Mouse (Mus musculus): ENCODE measurements around the gene Sun2. TPM values are rescaled to one million over a fixed set of nuclear protein-coding genes. Genes with fewer than 3 reads are reported as not detected.
A peak's percentile ranks its signal among the peaks of the same experiment; 100 is the strongest.

Sun2 gene
- polyA plus RNA-seq, 1 experiment from 2014 or later = 8.5 TPM

GRCm38 (mm10) chr15:79688268-79688956 is 53.9 kb downstream of the Sun2 start:
- peaks cover 48% of the 10 kb centered on the region for H3K4me1 ChIP-seq (ENCODE audit: control insufficient read depth, insufficient read depth, low read length)
- H3K4me3 ChIP-seq (ENCODE audit: low read depth, low read length) = peak overlapping the region; percentile 91
- peak overlapping the region; percentile 71 for H3K4me2 ChIP-seq (ENCODE audit: low read depth, low read length)
- peak overlapping the region; percentile 94 for H3K27ac ChIP-seq (ENCODE audit: low read depth, low read length)
- H3K9ac ChIP-seq (replicated peaks; ENCODE audit: low read depth, low read length) = peak overlapping the region; percentile 88
- WGBS = 6% methylated on average over 8 of the region's 8 CpGs
- no peaks in the 10 kb centered on the region for H3K36me3 ChIP-seq (ENCODE audit: control insufficient read depth, insufficient read depth, low read length)
- ATAC-seq (ENCODE audit: low read depth) = no peak
- no peaks in the 10 kb centered on the region for H3K9me3 ChIP-seq (ENCODE audit: control insufficient read depth, low read length)
- no peaks in the 10 kb centered on the region for H3K27me3 ChIP-seq (ENCODE audit: control insufficient read depth, insufficient read depth, low read length)

DNA sequence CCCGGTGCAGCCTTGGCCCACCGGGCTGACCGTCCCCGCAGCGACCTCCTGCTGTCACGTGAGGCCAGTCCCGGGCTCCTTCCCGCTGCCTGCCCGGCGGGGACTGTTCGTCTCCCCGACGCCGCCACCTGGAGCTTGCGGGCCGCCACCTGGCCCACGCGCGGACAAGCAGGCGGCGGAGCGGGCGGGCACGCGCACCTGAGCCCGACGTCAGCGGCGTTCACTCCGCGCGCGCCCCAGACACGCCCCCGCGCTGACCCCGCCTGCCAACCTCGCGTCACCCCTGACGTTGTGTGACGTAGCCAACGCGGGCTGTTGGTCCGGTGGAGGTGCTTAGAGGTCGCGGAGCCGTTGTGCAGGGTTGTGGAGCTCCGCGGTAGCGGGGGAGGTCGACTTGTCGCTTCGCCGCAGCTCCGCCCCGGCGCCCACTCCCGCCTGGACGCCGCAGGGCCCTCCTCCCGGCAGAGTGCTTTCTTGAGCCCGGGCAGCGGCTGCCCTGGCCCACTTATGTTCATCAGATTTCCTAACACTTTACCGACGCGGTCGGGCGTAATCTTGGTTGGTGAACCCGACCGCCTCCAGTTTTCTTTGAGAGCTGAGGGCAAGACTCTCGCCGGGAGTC is 54.6 kb downstream of the Sun2 start, which contains the start of gene Josd1:
Gene Josd1, minus strand, starts transcription at position 274 of the 622 bp plus-strand sequence.
- H3K4me2 ChIP-seq (ENCODE audit: low read depth, low read length) = peak within 1 kb of the TSS; percentile 71
- H3K4me1 ChIP-seq (ENCODE audit: control insufficient read depth, insufficient read depth, low read length) = peaks cover 53% of the 10 kb centered on the region
- H3K27ac ChIP-seq (ENCODE audit: low read depth, low read length) = peak within 1 kb of the TSS; percentile 94
- ATAC-seq (ENCODE audit: low read depth) = peak; percentile 48
- under 1% methylated on average over 64 of the region's 72 CpGs for WGBS
- no peaks in the 10 kb centered on the region for H3K9me3 ChIP-seq (ENCODE audit: control insufficient read depth, low read length)
- no peaks in the 10 kb centered on the region for H3K36me3 ChIP-seq (ENCODE audit: control insufficient read depth, insufficient read depth, low read length)
- peak within 1 kb of the TSS; percentile 91 for H3K4me3 ChIP-seq (ENCODE audit: low read depth, low read length)
- peak within 1 kb of the TSS; percentile 88 for H3K9ac ChIP-seq (replicated peaks; ENCODE audit: low read depth, low read length)
- no peaks in the 10 kb centered on the region for H3K27me3 ChIP-seq (ENCODE audit: control insufficient read depth, insufficient read depth, low read length)

DNA sequence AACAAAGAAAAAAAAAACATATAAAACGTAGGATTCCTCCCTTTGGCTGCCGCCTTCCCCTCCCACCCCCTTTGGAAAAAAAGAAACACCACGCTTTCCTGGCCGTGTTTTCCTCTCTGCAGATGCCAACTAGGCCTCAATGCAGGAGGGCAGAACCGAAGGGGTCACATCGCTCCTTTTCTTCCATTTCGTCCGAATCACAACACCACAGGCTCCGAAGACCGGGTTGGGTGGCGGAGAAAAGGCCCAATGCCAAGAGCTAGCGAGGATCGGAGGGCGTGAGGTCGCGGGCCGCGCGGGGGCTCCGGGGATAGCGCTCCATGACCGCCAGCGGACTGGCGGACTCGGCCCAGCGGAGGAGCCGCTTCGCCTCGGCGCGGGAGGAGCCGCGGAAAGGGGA is 55.2 kb downstream of the Sun2 start:
- peaks cover 52% of the 10 kb centered on the region for H3K4me1 ChIP-seq (ENCODE audit: control insufficient read depth, insufficient read depth, low read length)
- peak overlapping the region; percentile 88 for H3K9ac ChIP-seq (replicated peaks; ENCODE audit: low read depth, low read length)
- under 1% methylated on average over 32 of the region's 33 CpGs for WGBS
- H3K4me2 ChIP-seq (ENCODE audit: low read depth, low read length) = peak overlapping the region; percentile 71
- H3K36me3 ChIP-seq (ENCODE audit: control insufficient read depth, insufficient read depth, low read length) = no peaks in the 10 kb centered on the region
- no peaks in the 10 kb centered on the region for H3K9me3 ChIP-seq (ENCODE audit: control insufficient read depth, low read length)
- H3K27me3 ChIP-seq (ENCODE audit: control insufficient read depth, insufficient read depth, low read length) = no peaks in the 10 kb centered on the region
- H3K27ac ChIP-seq (ENCODE audit: low read depth, low read length) = peak overlapping the region; percentile 94
- H3K4me3 ChIP-seq (ENCODE audit: low read depth, low read length) = peak overlapping the region; percentile 91
- no peak for ATAC-seq (ENCODE audit: low read depth)

- 20% methylated on average over 15 of the region's 15 CpGs for WGBS
- H3K27ac ChIP-seq (ENCODE audit: low read depth, low read length) = no peak overlapping the region
- no peaks in the 10 kb centered on the region for H3K36me3 ChIP-seq (ENCODE audit: control insufficient read depth, insufficient read depth, low read length)
- ATAC-seq (ENCODE audit: low read depth) = no peak
- peak overlapping the region; percentile 91 for H3K4me3 ChIP-seq (ENCODE audit: low read depth, low read length)
- peak overlapping the region; percentile 88 for H3K9ac ChIP-seq (replicated peaks; ENCODE audit: low read depth, low read length)
- no peaks in the 10 kb centered on the region for H3K9me3 ChIP-seq (ENCODE audit: control insufficient read depth, low read length)
- peak overlapping the region; percentile 71 for H3K4me2 ChIP-seq (ENCODE audit: low read depth, low read length)
- no peaks in the 10 kb centered on the region for H3K27me3 ChIP-seq (ENCODE audit: control insufficient read depth, insufficient read depth, low read length)
- peaks cover 47% of the 10 kb centered on the region for H3K4me1 ChIP-seq (ENCODE audit: control insufficient read depth, insufficient read depth, low read length)
Measured at GRCm38 (mm10) chr15:79686046-79686869, 56.1 kb downstream of the Sun2 start.

- no peak for ATAC-seq (ENCODE audit: low read depth)
- Histone ChIP-seq H3K9ac (replicated peaks; ENCODE audit: low read depth, low read length) (0 out of 2 replicates have a peak overlapping the region, but pooled peaks have one; percentile 34), H3K36me3 (ENCODE audit: control insufficient read depth, insufficient read depth, low read length) (no peaks in the 10 kb centered on the region), H3K4me2 (ENCODE audit: low read depth, low read length) (peak overlapping the region; percentile 71), H3K4me3 (ENCODE audit: low read depth, low read length) (peak overlapping the region; percentile 91), H3K27ac (ENCODE audit: low read depth, low read length) (no peak overlapping the region), H3K4me1 (ENCODE audit: control insufficient read depth, insufficient read depth, low read length) (peaks cover 47% of the 10 kb centered on the region), H3K27me3 (ENCODE audit: control insufficient read depth, insufficient read depth, low read length) (no peaks in the 10 kb centered on the region), H3K9me3 (ENCODE audit: control insufficient read depth, low read length) (no peaks in the 10 kb centered on the region)
- 46% methylated on average over 6 of the region's 6 CpGs for WGBS
Measured at GRCm38 (mm10) chr15:79685141-79685641, 57.1 kb downstream of the Sun2 start.

- no peak for ATAC-seq (ENCODE audit: low read depth)
- 85% methylated on average over 6 of the region's 6 CpGs for WGBS
- H3K4me2 ChIP-seq (ENCODE audit: low read depth, low read length) = peak overlapping the region; percentile 71
- H3K4me3 ChIP-seq (ENCODE audit: low read depth, low read length) = peak overlapping the region; percentile 13; the same call in 1 of the 2 replicates
- no peaks in the 10 kb centered on the region for H3K36me3 ChIP-seq (ENCODE audit: control insufficient read depth, insufficient read depth, low read length)
- no peak overlapping the region for H3K27ac ChIP-seq (ENCODE audit: low read depth, low read length)
- H3K9ac ChIP-seq (replicated peaks; ENCODE audit: low read depth, low read length) = 0 out of 2 replicates have a peak overlapping the region, but pooled peaks have one; percentile 2
- no peaks in the 10 kb centered on the region for H3K27me3 ChIP-seq (ENCODE audit: control insufficient read depth, insufficient read depth, low read length)
- H3K9me3 ChIP-seq (ENCODE audit: control insufficient read depth, low read length) = no peaks in the 10 kb centered on the region
- peaks cover 42% of the 10 kb centered on the region for H3K4me1 ChIP-seq (ENCODE audit: control insufficient read depth, insufficient read depth, low read length)
Measured at GRCm38 (mm10) chr15:79684616-79685015, 57.7 kb downstream of the Sun2 start.

GRCm38 (mm10) chr15:79683707-79684465 is 58.5 kb downstream of the Sun2 start:
- no peaks in the 10 kb centered on the region for H3K9me3 ChIP-seq (ENCODE audit: control insufficient read depth, low read length)
- no peak overlapping the region for H3K27ac ChIP-seq (ENCODE audit: low read depth, low read length)
- H3K4me3 ChIP-seq (ENCODE audit: low read depth, low read length) = peak overlapping the region; percentile 13; the same call in 1 of the 2 replicates
- no peaks in the 10 kb centered on the region for H3K27me3 ChIP-seq (ENCODE audit: control insufficient read depth, insufficient read depth, low read length)
- peak overlapping the region; percentile 71 for H3K4me2 ChIP-seq (ENCODE audit: low read depth, low read length)
- 0 out of 2 replicates have a peak overlapping the region, but pooled peaks have one; percentile 2 for H3K9ac ChIP-seq (replicated peaks; ENCODE audit: low read depth, low read length)
- ATAC-seq (ENCODE audit: low read depth) = no peak
- no peaks in the 10 kb centered on the region for H3K36me3 ChIP-seq (ENCODE audit: control insufficient read depth, insufficient read depth, low read length)
- peaks cover 41% of the 10 kb centered on the region for H3K4me1 ChIP-seq (ENCODE audit: control insufficient read depth, insufficient read depth, low read length)
- 80% methylated on average over 19 of the region's 19 CpGs for WGBS

- H3K27ac ChIP-seq (ENCODE audit: low read depth, low read length) = no peak overlapping the region
- no peak for ATAC-seq (ENCODE audit: low read depth)
- H3K27me3 ChIP-seq (ENCODE audit: control insufficient read depth, insufficient read depth, low read length) = no peaks in the 10 kb centered on the region
- peaks cover 41% of the 10 kb centered on the region for H3K4me1 ChIP-seq (ENCODE audit: control insufficient read depth, insufficient read depth, low read length)
- 94% methylated on average over 6 of the region's 6 CpGs for WGBS
- 0 out of 2 replicates have a peak overlapping the region, but pooled peaks have one; percentile 14 for H3K4me2 ChIP-seq (ENCODE audit: low read depth, low read length)
- H3K9ac ChIP-seq (replicated peaks; ENCODE audit: low read depth, low read length) = no peak overlapping the region
- H3K4me3 ChIP-seq (ENCODE audit: low read depth, low read length) = no peak overlapping the region
- no peaks in the 10 kb centered on the region for H3K9me3 ChIP-seq (ENCODE audit: control insufficient read depth, low read length)
- H3K36me3 ChIP-seq (ENCODE audit: control insufficient read depth, insufficient read depth, low read length) = no peaks in the 10 kb centered on the region
Measured at GRCm38 (mm10) chr15:79683146-79683545, 59.2 kb downstream of the Sun2 start.

All from neural tube, embryonic 14.5 days (tissue).